Mouse (Mus musculus) hindbrain, embryonic 14.5 days (tissue): ENCODE measurements around the gene Gm136. TPM values are rescaled to one million over a fixed set of nuclear protein-coding genes. Genes with fewer than 3 reads are reported as not detected.
A peak's percentile ranks its signal among the peaks of the same experiment; 100 is the strongest.
"Not testable (repeated sequence)": the region's sequence is repeated elsewhere in the genome, so short reads cannot be mapped to it uniquely, and the experiment has no call there.

Experiments
- ATAC-seq: fragments of 200-750 bp; cut with Nextera tagmentation; 2 replicates; pipeline ENCODE4 v1.8.0; 2017; ENCODE audit warnings: moderate number of reproducible peaks, mild to moderate bottlenecking, moderate TSS enrichment, moderate library complexity; ENCODE audit not compliant: low FRiP score
- DNase-seq: peaks from one replicate; pipeline ENCODE4 v3.0.0-alpha.2; 2015; ENCODE audit warnings: low spot score
- H3K27ac ChIP-seq: fragments of 300-500 bp; sonication (generic); 2 replicates; pipeline ENCODE4 v1.5.1; 2014; ENCODE audit warnings: mild to moderate bottlenecking, moderate library complexity
- H3K27me3 ChIP-seq: fragments of 300-500 bp; sonication (generic); 2 replicates; pipeline ENCODE4 v1.6.1; 2014; ENCODE audit warnings: mild to moderate bottlenecking, low read length, mixed read lengths; ENCODE audit not compliant: control insufficient read depth, insufficient read depth
- H3K36me3 ChIP-seq: fragments of 300-500 bp; sonication (generic); replicated peaks from 2 replicates; pipeline ENCODE4 v1.6.1; 2014; ENCODE audit not compliant: control insufficient read depth, insufficient read depth
- H3K4me1 ChIP-seq: fragments of 300-500 bp; sonication (generic); replicated peaks from 2 replicates; pipeline ENCODE4 v1.6.1; 2014; ENCODE audit warnings: antibody characterized with exemption, low read length, mixed read lengths; ENCODE audit not compliant: control insufficient read depth, insufficient read depth
- H3K4me2 ChIP-seq: fragments of 300-500 bp; sonication (generic); replicated peaks from 2 replicates; pipeline ENCODE4 v1.6.1; 2014; ENCODE audit warnings: mild to moderate bottlenecking, moderate library complexity
- H3K4me3 ChIP-seq: fragments of 300-500 bp; sonication (generic); replicated peaks from 2 replicates; pipeline ENCODE4 v1.5.1; 2014; ENCODE audit warnings: mild to moderate bottlenecking, low read length
- H3K9ac ChIP-seq: fragments of 300-500 bp; sonication (generic); 2 replicates; pipeline ENCODE4 v1.6.1; 2014
- H3K9me3 ChIP-seq: fragments of 300-500 bp; sonication (generic); 2 replicates; pipeline ENCODE4 v1.6.1; 2016; ENCODE audit warnings: low read length; ENCODE audit not compliant: control insufficient read depth
- WGBS: fragments of 180-500 bp; shearing (Covaris S2); extraction: QIAGEN DNeasy Blood & Tissue Kit; methylation state at CpG from one replicate; pipeline ENCODE4 v1.1.7; 2014; 5-methylcytosine and 5-hydroxymethylcytosine counted together
- polyA plus RNA-seq: library from polyadenylated mRNA; unstranded; fragments of >200 nt; fragmentation: Nextera tagmentation; extraction: Ambion mirVana; gene quantifications from 2 replicates; pipeline ENCODE4 v1.2.1, GENCODE M21; 2014

The Gm136 gene
- polyA plus RNA-seq, 1 experiment from 2014 or later = not detected

DNA sequence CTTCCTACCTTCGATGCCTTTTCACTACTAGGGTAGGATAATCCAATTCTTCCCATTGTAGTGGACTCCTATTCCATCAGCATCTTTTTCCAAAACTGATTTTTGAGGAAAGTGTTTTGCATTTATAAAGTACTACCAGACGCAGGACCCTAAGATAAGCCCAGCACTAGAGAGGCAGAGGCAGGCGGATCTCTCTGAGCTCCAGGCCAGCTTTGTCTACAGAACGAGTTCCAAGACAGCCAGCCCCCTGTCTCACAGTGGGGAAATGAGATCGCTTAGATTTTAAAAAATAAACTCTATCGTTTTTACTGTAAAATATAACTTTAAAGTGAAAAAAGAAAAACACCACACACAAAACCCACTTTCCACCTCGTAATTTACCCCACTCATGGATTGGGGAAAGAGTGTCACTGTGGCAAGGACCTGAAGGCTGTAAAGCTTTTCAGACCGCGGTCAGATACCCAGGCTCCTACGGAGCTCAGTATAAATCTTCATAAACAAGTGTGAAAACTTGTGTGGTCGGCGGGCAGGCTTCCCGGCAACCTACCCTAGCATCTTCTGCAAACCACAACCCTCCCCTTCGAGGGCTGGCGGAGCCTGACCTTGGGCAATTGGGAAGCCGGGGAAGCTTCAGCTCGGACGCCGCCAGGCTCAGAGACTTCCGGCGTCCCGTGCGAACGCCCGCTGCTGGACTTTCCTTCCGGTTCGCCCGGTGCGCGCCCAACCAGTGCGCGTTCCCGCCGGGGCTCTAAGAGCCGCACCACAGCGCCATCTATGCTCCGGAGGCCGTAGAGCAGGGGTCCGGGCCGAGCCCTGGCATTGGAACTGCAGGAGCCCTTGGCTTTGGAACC, 21.8 kb upstream of the Gm136 start, which contains the start of gene Smim8:
Smim8 (minus strand) TSS at position 747 of the 851 bp plus-strand sequence.
- peak; percentile 99 for DNase-seq
- peak; percentile 97 for ATAC-seq
- H3K36me3 ChIP-seq = no peaks in the 10 kb centered on the region
- H3K9me3 ChIP-seq = no peaks in the 10 kb centered on the region
- H3K4me2 ChIP-seq = peak within 1 kb of the TSS; percentile 79
- 5% methylated on average over 40 of the region's 40 CpGs for WGBS
- no peaks in the 10 kb centered on the region for H3K27me3 ChIP-seq
- peaks cover 3% of the 10 kb centered on the region; the same call in 1 of the 2 replicates for H3K4me1 ChIP-seq
- peak within 1 kb of the TSS; percentile 78 for H3K9ac ChIP-seq
- H3K4me3 ChIP-seq = peak within 1 kb of the TSS; percentile 62
- peak within 1 kb of the TSS; percentile 85 for H3K27ac ChIP-seq

DNA sequence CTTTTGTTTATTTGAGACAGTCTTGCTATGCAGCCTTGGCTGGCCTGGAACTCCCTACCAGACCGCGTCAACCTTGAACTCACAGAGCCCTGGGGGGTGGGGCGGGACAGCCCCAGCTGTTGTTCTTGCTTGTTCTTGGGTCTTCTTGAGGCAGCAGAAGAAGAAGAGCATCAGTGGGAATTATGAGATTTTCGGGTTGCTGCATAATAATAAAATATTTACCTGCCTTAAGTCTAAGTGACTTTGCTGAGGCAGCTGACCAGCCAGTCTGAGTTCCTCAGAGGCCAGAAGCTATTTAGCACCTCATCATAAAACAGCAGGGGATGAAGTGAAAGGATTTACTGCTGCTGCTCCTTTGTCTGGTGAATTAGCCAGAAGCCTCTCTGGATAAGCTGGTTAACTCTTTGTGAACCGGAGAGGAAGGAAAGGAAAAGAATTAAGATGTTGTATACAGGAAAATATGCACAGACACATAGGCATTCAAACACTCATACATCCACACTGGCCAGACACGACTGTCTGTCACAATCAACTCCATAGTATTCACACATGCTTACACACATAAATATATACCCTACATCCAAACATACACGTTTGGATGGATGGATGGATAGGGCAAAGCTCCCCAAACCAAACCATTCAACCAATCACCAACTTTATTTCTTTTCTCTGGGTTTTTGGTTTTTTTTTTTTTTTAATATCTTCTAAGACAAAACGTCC, 15.7 kb upstream of the Gm136 start:
- ATAC-seq (no peak), DNase-seq (no peak)
- WGBS = 11% methylated on average over 8 of the region's 8 CpGs
- Histone ChIP-seq H3K27ac (no peak overlapping the region), H3K4me1 (no peaks in the 10 kb centered on the region), H3K9ac (no peak overlapping the region; the same call in 1 of the 2 replicates), H3K4me2 (no peak overlapping the region), H3K27me3 (no peaks in the 10 kb centered on the region), H3K9me3 (no peaks in the 10 kb centered on the region), H3K4me3 (no peak overlapping the region), H3K36me3 (no peaks in the 10 kb centered on the region; the same call in 1 of the 2 replicates)

DNA sequence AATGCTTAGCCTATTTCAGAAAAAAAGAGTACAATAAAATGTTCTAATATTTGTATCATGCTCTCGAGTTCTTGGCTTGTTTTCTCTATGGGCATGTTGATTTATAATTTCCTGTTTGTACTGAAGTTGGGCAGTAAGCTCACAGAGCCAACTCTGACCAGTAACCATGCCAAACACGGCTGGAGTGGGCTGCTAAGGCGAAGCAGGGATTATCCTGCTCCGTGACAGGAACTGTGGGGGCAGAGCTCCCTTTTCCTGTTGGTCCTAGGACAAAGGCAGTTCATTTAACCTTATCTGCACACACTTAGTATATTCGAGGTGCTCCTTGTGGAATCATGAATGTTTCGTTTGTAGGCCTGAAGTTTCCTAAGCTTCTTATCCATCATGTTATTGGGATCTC, 6.8 kb downstream of the Gm136 start:
- Histone ChIP-seq H3K27me3 (no peaks in the 10 kb centered on the region), H3K9me3 (no peaks in the 10 kb centered on the region), H3K4me2 (no peak overlapping the region), H3K4me1 (no peaks in the 10 kb centered on the region), H3K9ac (no peak overlapping the region), H3K4me3 (no peak overlapping the region), H3K36me3 (no peaks in the 10 kb centered on the region), H3K27ac (no peak overlapping the region)
- ATAC-seq (no peak), DNase-seq (no peak)
- 68% methylated on average over 6 of the region's 6 CpGs for WGBS

DNA sequence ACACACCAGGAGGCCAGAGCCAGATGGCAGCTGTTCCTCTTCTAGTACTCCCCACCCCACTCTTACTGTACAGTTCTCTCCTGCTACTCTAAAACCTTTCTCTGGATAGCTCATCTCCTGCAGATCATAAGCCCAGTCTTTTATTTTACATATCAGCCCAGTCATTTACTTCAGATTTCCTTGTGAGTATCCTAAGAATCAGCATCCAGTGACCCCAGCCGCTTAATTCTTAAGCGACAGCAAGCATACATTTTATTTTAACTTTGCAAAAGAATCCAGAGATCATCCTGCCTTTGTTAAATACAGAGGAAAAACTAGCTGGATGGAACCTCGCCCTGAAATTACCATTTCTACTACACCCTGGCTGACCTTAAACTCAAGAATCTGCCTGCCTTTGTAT, 21.6 kb downstream of the Gm136 start:
- H3K9me3 ChIP-seq = no peaks in the 10 kb centered on the region
- DNase-seq (no peak), ATAC-seq (no peak)
- no peak overlapping the region for H3K4me2 ChIP-seq
- H3K4me3 ChIP-seq = no peak overlapping the region
- no peaks in the 10 kb centered on the region for H3K36me3 ChIP-seq
- peaks cover 13% of the 10 kb centered on the region for H3K27me3 ChIP-seq
- no peak overlapping the region for H3K27ac ChIP-seq
- H3K9ac ChIP-seq = no peak overlapping the region
- 74% methylated on average over 3 of the region's 3 CpGs for WGBS
- H3K4me1 ChIP-seq = peaks cover 6% of the 10 kb centered on the region; the same call in 1 of the 2 replicates

DNA sequence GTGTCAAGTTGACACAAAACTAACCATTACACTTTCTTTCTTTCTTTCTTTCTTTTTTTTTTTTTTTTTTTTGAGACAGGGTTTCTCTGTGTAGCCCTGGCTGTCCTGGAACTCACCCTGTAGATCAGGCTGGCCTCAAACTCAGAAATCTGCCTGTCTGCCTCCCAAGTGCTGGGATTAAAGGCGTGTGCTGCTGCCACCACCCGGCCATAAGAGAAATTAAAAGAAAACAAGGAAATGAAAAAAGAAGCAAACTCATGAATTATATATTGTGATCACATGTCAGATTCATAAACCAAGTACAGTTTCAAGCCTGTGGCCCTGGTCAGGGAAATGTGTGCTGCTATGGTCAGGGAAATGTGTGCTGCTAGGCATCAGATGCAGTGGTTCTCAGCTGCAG, 22.6 kb downstream of the Gm136 start:
- H3K4me1 ChIP-seq, H3K4me3 ChIP-seq, H3K36me3 ChIP-seq, H3K4me2 ChIP-seq, H3K9me3 ChIP-seq, ATAC-seq, DNase-seq, H3K27ac ChIP-seq, H3K9ac ChIP-seq: not testable (repeated sequence)
- 30% methylated on average over 2 of the region's 2 CpGs for WGBS
- H3K27me3 ChIP-seq = peaks cover 14% of the 10 kb centered on the region

DNA sequence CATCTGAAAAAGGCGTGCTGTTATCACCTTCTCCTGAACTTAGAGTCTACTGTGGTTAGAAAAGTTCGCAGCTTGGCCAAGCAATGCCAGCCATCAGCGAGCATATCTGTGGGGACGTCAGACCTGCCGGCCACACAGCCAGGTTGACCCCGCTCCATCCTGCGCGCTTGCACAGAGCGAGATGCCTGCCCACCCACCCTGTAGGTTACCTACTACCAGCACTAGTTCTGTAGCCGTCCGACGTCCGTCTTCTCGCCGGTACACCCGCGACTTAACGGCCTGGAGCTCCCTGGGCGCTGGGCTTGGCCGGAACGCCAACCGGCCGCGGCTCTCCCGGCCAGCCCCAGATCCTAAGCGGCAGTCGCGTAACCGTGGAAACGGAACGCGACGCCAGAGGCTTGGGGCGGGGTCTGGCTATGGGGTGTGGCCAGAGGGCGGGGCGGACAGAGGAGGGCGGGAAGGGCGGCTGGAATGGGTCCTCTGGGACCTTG, 26.2 kb downstream of the Gm136 start, which contains the start of gene Cfap206:
Cfap206 (minus strand) TSS at position 356 of the 491 bp plus-strand sequence.
- Histone ChIP-seq H3K27ac (no peak within 1 kb of the TSS), H3K4me3 (peak within 1 kb of the TSS; percentile 50), H3K4me2 (peak within 1 kb of the TSS; percentile 88), H3K9me3 (no peaks in the 10 kb centered on the region), H3K36me3 (no peaks in the 10 kb centered on the region), H3K4me1 (peaks cover 6% of the 10 kb centered on the region; the same call in 1 of the 2 replicates), H3K9ac (peak within 1 kb of the TSS; percentile 58), H3K27me3 (peaks cover 14% of the 10 kb centered on the region)
- whole genome bisulfite sequencing = under 1% methylated on average over 38 of the region's 38 CpGs
- DNase-seq (peak; percentile 70), ATAC-seq (peak; percentile 91)

DNA sequence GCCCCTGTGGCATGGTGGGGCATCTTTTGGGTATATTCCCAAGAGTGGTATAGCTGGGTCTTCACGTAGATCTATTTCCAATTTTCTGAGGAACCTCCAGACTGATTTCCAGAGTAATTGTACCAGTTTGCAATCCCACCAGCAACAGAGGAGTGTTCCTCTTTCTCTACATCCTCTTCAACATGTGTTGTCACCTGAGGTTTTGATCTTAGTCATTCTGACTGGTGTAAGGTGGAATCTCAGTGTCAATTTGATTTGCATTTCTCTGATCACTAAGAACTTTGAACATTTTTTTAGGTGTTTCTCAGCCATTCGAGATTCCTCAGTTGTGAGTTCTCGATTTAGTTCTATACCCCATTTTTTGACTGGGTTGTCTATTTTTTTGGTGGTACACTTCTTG, 30.4 kb downstream of the Gm136 start:
- not testable (repeated sequence) for H3K36me3 ChIP-seq, H3K9ac ChIP-seq, H3K27ac ChIP-seq, H3K4me1 ChIP-seq, ATAC-seq, DNase-seq, H3K4me2 ChIP-seq, H3K4me3 ChIP-seq, H3K9me3 ChIP-seq
- WGBS = 94% methylated on average over 3 of the region's 3 CpGs
- H3K27me3 ChIP-seq = peaks cover 14% of the 10 kb centered on the region

DNA sequence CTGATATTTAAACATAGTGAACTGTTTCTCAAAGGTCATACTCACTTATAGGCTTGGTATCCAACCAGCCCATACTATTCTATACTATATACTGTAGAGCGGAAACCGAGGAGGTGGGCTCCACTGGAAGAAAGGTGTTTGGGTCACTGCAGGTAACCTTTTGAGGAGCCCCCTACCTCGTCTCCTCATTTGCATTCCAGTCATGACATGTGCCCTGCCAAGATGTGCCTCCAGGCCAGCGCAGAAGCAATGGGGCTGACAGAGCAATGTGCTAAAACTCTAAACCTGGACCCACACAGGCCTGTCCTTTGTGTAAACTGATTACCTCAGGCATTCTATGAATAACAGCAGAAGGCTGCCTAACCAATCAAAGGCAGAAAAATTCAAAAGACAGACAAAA, 31.8 kb downstream of the Gm136 start:
- H3K9me3 ChIP-seq = peaks cover 6% of the 10 kb centered on the region; the same call in 1 of the 2 replicates
- no peaks in the 10 kb centered on the region for H3K4me1 ChIP-seq
- H3K4me3 ChIP-seq = no peak overlapping the region
- ATAC-seq (no peak), DNase-seq (no peak)
- no peaks in the 10 kb centered on the region for H3K36me3 ChIP-seq
- WGBS = 57% methylated on average over 4 of the region's 4 CpGs
- no peak overlapping the region for H3K9ac ChIP-seq
- no peaks in the 10 kb centered on the region for H3K27me3 ChIP-seq
- H3K27ac ChIP-seq = no peak overlapping the region
- H3K4me2 ChIP-seq = no peak overlapping the region

DNA sequence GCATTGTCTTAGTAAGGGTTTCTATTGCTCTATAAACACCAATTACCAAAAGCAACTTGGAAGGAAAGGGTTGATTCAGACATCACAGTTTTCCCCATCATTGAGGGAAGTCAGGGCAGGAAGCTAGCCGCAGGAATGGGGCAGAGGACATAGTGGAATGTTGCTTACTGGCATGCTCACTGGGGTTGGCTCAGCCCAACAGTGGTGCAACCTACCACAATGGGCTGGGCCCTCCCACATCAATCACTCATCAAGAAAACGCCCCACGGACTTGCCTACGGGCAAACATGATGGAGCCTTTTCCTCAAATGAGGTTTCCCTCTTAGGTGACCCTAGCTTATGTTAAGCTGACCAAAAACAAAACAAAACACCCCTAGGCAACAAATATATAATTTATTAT, 32.9 kb downstream of the Gm136 start:
- Histone ChIP-seq H3K4me3 (no peak overlapping the region), H3K9me3 (peaks cover 6% of the 10 kb centered on the region; the same call in 1 of the 2 replicates), H3K9ac (no peak overlapping the region), H3K4me1 (no peaks in the 10 kb centered on the region), H3K27me3 (no peaks in the 10 kb centered on the region), H3K27ac (no peak overlapping the region), H3K4me2 (no peak overlapping the region), H3K36me3 (no peaks in the 10 kb centered on the region)
- no peak for ATAC-seq
- no peak for DNase-seq
- 62% methylated on average over 4 of the region's 4 CpGs for WGBS
